Mouse (Mus musculus): Measurements from ENCODE around the gene Tcl1b1. TPM values are rescaled to one million over a fixed set of nuclear protein-coding genes. Genes with fewer than 3 reads are reported as not detected.
"Not testable (repeated sequence)": the region's sequence is repeated elsewhere in the genome, so short reads cannot be mapped to it uniquely, and the experiment has no call there.

Tcl1b1 gene
- polyA plus RNA-seq, 1 experiment, result not detected

GRCm38 (mm10) chr12:105143096-105143495 is 16.4 kb upstream of the Tcl1b1 start:
- TF ChIP-seq CTCF (IDR thresholded peaks at IDR 0.05; ENCODE audit: low read depth, low read length) (no peak), POLR2A (IDR thresholded peaks at IDR 0.05; ENCODE audit: borderline replicate concordance, low read depth, low read length) (no peak)
- no peak overlapping the region for H3K27ac ChIP-seq (ENCODE audit: insufficient read depth, low read depth, low read length)
- H3K4me3 ChIP-seq (ENCODE audit: insufficient read depth, low read length), result no peak overlapping the region
- H3K4me1 ChIP-seq (ENCODE audit: control insufficient read depth, insufficient read depth, low read length), result no peaks in the 10 kb centered on the region

GRCm38 (mm10) chr12:105144928-105145327 is 14.6 kb upstream of the Tcl1b1 start:
- not testable (repeated sequence) for H3K4me3 ChIP-seq (ENCODE audit: insufficient read depth, low read length); H3K4me1 ChIP-seq (ENCODE audit: control insufficient read depth, insufficient read depth, low read length)

GRCm38 (mm10) chr12:105145714-105146113 is 13.8 kb upstream of the Tcl1b1 start, which contains the start of gene Tcl1b2:
Gene Tcl1b2, plus strand, starts transcription at chr12:105146014.
- H3K4me1 ChIP-seq (ENCODE audit: control insufficient read depth, insufficient read depth, low read length), result no peaks in the 10 kb centered on the region
- TF ChIP-seq CTCF (IDR thresholded peaks at IDR 0.05; ENCODE audit: low read depth, low read length) (no peak), POLR2A (IDR thresholded peaks at IDR 0.05; ENCODE audit: borderline replicate concordance, low read depth, low read length) (no peak)
- no peak within 1 kb of the TSS for H3K4me3 ChIP-seq (ENCODE audit: insufficient read depth, low read length)
- no peak within 1 kb of the TSS for H3K27ac ChIP-seq (ENCODE audit: insufficient read depth, low read depth, low read length)

More at GRCm38 (mm10) chr12:105144928-105145327, 14.6 kb upstream of the Tcl1b1 start:
- H3K27ac ChIP-seq (ENCODE audit: insufficient read depth, low read depth, low read length), result not testable (repeated sequence)

GRCm38 (mm10) chr12:105155286-105155685 is 4.2 kb upstream of the Tcl1b1 start:
- not testable (repeated sequence) for H3K4me1 ChIP-seq (ENCODE audit: control insufficient read depth, insufficient read depth, low read length); H3K27ac ChIP-seq (ENCODE audit: insufficient read depth, low read depth, low read length); H3K4me3 ChIP-seq (ENCODE audit: insufficient read depth, low read length)

- H3K27ac ChIP-seq (ENCODE audit: insufficient read depth, low read depth, low read length), result no peak overlapping the region
- no peaks in the 10 kb centered on the region for H3K4me1 ChIP-seq (ENCODE audit: control insufficient read depth, insufficient read depth, low read length)
- no peak for TF ChIP-seq CTCF (IDR thresholded peaks at IDR 0.05; ENCODE audit: low read depth, low read length)
- no peak for TF ChIP-seq POLR2A (IDR thresholded peaks at IDR 0.05; ENCODE audit: borderline replicate concordance, low read depth, low read length)
- H3K4me3 ChIP-seq (ENCODE audit: insufficient read depth, low read length), result no peak overlapping the region
These were observed 648 bp upstream of the Tcl1b1 start for GRCm38 (mm10) chr12:105158842-105159241.

GRCm38 (mm10) chr12:105166734-105167133 is 7.2 kb downstream of the Tcl1b1 start:
- Histone ChIP-seq H3K27ac (ENCODE audit: insufficient read depth, low read depth, low read length) (no peak overlapping the region), H3K4me3 (ENCODE audit: insufficient read depth, low read length) (no peak overlapping the region), H3K4me1 (ENCODE audit: control insufficient read depth, insufficient read depth, low read length) (no peaks in the 10 kb centered on the region)
- TF ChIP-seq POLR2A (IDR thresholded peaks at IDR 0.05; ENCODE audit: borderline replicate concordance, low read depth, low read length) (no peak), CTCF (IDR thresholded peaks at IDR 0.05; ENCODE audit: low read depth, low read length) (no peak)

- TF ChIP-seq POLR2A (IDR thresholded peaks at IDR 0.05; ENCODE audit: borderline replicate concordance, low read depth, low read length) (no peak), CTCF (IDR thresholded peaks at IDR 0.05; ENCODE audit: low read depth, low read length) (no peak)
- Histone ChIP-seq H3K4me3 (ENCODE audit: insufficient read depth, low read length) (no peak overlapping the region), H3K27ac (ENCODE audit: insufficient read depth, low read depth, low read length) (no peak overlapping the region), H3K4me1 (ENCODE audit: control insufficient read depth, insufficient read depth, low read length) (no peaks in the 10 kb centered on the region)
These were observed 13.9 kb downstream of the Tcl1b1 start for GRCm38 (mm10) chr12:105173366-105173765.

- H3K4me1 ChIP-seq (ENCODE audit: control insufficient read depth, insufficient read depth, low read length); H3K27ac ChIP-seq (ENCODE audit: insufficient read depth, low read depth, low read length); H3K4me3 ChIP-seq (ENCODE audit: insufficient read depth, low read length): not testable (repeated sequence)
These were observed 14.8 kb downstream of the Tcl1b1 start for GRCm38 (mm10) chr12:105174318-105174717.

- not testable (repeated sequence) for H3K4me3 ChIP-seq (ENCODE audit: insufficient read depth, low read length); H3K27ac ChIP-seq (ENCODE audit: insufficient read depth, low read depth, low read length); H3K4me1 ChIP-seq (ENCODE audit: control insufficient read depth, insufficient read depth, low read length)
These were observed 16.6 kb downstream of the Tcl1b1 start, which contains the start of gene Tcl1b5 for GRCm38 (mm10) chr12:105176044-105176443. Gene Tcl1b5, plus strand, starts transcription at chr12:105176344.

- not testable (repeated sequence) for H3K27ac ChIP-seq (ENCODE audit: insufficient read depth, low read depth, low read length); H3K4me3 ChIP-seq (ENCODE audit: insufficient read depth, low read length); H3K4me1 ChIP-seq (ENCODE audit: control insufficient read depth, insufficient read depth, low read length)
These were observed 21.7 kb downstream of the Tcl1b1 start for GRCm38 (mm10) chr12:105181040-105181644.

- not testable (repeated sequence) for H3K4me3 ChIP-seq (ENCODE audit: insufficient read depth, low read length); H3K27ac ChIP-seq (ENCODE audit: insufficient read depth, low read depth, low read length); H3K4me1 ChIP-seq (ENCODE audit: control insufficient read depth, insufficient read depth, low read length)
These were observed 29.5 kb downstream of the Tcl1b1 start for GRCm38 (mm10) chr12:105188980-105189379.

- H3K4me3 ChIP-seq (ENCODE audit: insufficient read depth, low read length); H3K4me1 ChIP-seq (ENCODE audit: control insufficient read depth, insufficient read depth, low read length); H3K27ac ChIP-seq (ENCODE audit: insufficient read depth, low read depth, low read length): not testable (repeated sequence)
These were observed 31.3 kb downstream of the Tcl1b1 start, which contains the start of gene Tcl1b3 for GRCm38 (mm10) chr12:105190743-105191142. Gene Tcl1b3, plus strand, starts transcription at chr12:105191043.

GRCm38 (mm10) chr12:105199684-105200497 is 40.4 kb downstream of the Tcl1b1 start:
- H3K4me3 ChIP-seq (ENCODE audit: insufficient read depth, low read length); H3K27ac ChIP-seq (ENCODE audit: insufficient read depth, low read depth, low read length); H3K4me1 ChIP-seq (ENCODE audit: control insufficient read depth, insufficient read depth, low read length): not testable (repeated sequence)

- not testable (repeated sequence) for H3K27ac ChIP-seq (ENCODE audit: insufficient read depth, low read depth, low read length); H3K4me3 ChIP-seq (ENCODE audit: insufficient read depth, low read length); H3K4me1 ChIP-seq (ENCODE audit: control insufficient read depth, insufficient read depth, low read length)
These were observed 42.2 kb downstream of the Tcl1b1 start, which contains the start of gene Tcl1b4 for GRCm38 (mm10) chr12:105201657-105202056. Gene Tcl1b4, plus strand, starts transcription at chr12:105201957.

Data from bone marrow macrophage, adult 2 months (primary cell).